Mouse (Mus musculus) ES-E14 (cell line): ENCODE results near the gene Tmem114. TPM values are rescaled to one million over a fixed set of nuclear protein-coding genes. Genes with fewer than 3 reads are reported as not detected.

Source experiments
- DNase-seq: peaks from one replicate; pipeline ENCODE4 v3.0.0-alpha.2; 2013; ENCODE audit warnings: low read depth, low spot score
- H3K27ac ChIP-seq: 2 replicates; pipeline ENCODE4 v1.5.1; 2012; ENCODE audit warnings: low read depth, mild to moderate bottlenecking, low read length, moderate library complexity, mixed read lengths; ENCODE audit not compliant: poor library complexity, insufficient read depth, severe bottlenecking
- H3K36me3 ChIP-seq: 2 replicates; pipeline ENCODE4 v1.6.1; 2012; ENCODE audit warnings: mild to moderate bottlenecking, low read length, moderate library complexity, mixed read lengths; ENCODE audit not compliant: control insufficient read depth, poor library complexity, insufficient read depth, severe bottlenecking
- H3K4me1 ChIP-seq, 2 experiments: fragments of 150-350 bp in 1 of 2; sonication (generic) in 1 of 2; 2 replicates each; pipeline ENCODE4 v1.6.1; 2012; ENCODE audit warnings: low read length in 2 of 2, mild to moderate bottlenecking in 1 of 2, mixed read lengths in 1 of 2; ENCODE audit not compliant: control insufficient read depth in 2 of 2, insufficient read depth in 2 of 2, poor library complexity in 1 of 2
- H3K4me3 ChIP-seq, 2 experiments: fragments of 150-350 bp in 1 of 2; sonication (generic) in 1 of 2; 2 replicates each; pipeline ENCODE4 v1.5.1; 2012; ENCODE audit warnings: low read length in 2 of 2, low read depth in 1 of 2, mild to moderate bottlenecking in 1 of 2, mixed read lengths in 1 of 2; ENCODE audit not compliant: insufficient read depth in 1 of 2, poor library complexity in 1 of 2, severe bottlenecking in 1 of 2
- H3K9ac ChIP-seq: 2 replicates; pipeline ENCODE4 v1.6.1; 2012; ENCODE audit warnings: low read depth, mild to moderate bottlenecking, low read length, mixed read lengths; ENCODE audit not compliant: poor library complexity, insufficient read depth, severe bottlenecking
- H3K9me3 ChIP-seq: fragments of 150-350 bp; sonication (generic); 2 replicates; pipeline ENCODE4 v1.6.1; 2012; ENCODE audit warnings: low read depth, mild to moderate bottlenecking, low read length; ENCODE audit not compliant: control insufficient read depth, insufficient read depth
- CHD2 ChIP-seq: IDR thresholded peaks from 2 replicates; pipeline ENCODE4 v1.6.1; 2014; ENCODE audit warnings: mild to moderate bottlenecking, low read depth, low read length, inconsistent platforms
- HCFC1 ChIP-seq: IDR thresholded peaks from 2 replicates; pipeline ENCODE4 v1.6.1; 2012; ENCODE audit warnings: low read length, inconsistent platforms, borderline replicate concordance; ENCODE audit not compliant: insufficient read depth
- MAFK ChIP-seq: IDR thresholded peaks from 2 replicates; pipeline ENCODE4 v1.6.1; 2014; ENCODE audit warnings: mild to moderate bottlenecking, low read depth, low read length, inconsistent platforms; ENCODE audit not compliant: insufficient read depth
- ZC3H11A ChIP-seq: IDR thresholded peaks from 2 replicates; pipeline ENCODE4 v1.6.1; 2012; ENCODE audit warnings: low read depth, mild to moderate bottlenecking, inconsistent platforms, low read length, borderline replicate concordance
- ZNF384 ChIP-seq: IDR thresholded peaks from 2 replicates; pipeline ENCODE4 v1.6.1; 2012; ENCODE audit warnings: low read depth, low read length, inconsistent platforms
- in situ Hi-C, 2 experiments: fragments of 600-800 bp; cut with MboI; formaldehyde crosslinking; loops; one replicate each; pipeline ENCODE4 v1.15.1; 2025; ENCODE audit warnings: low sequenced_read_pairs in 2 of 2, inconsistent platforms in 1 of 2; ENCODE audit not compliant: unreplicated experiment in 2 of 2
- total RNA-seq: library from RNA; depleted of rRNA; stranded (reverse); fragments of 300-350 nt; gene quantifications from 2 replicates; pipeline ENCODE4 v1.2.3, GENCODE M21; 2012

Tmem114 gene
- total RNA-seq, 1 experiment = not detected

DNA sequence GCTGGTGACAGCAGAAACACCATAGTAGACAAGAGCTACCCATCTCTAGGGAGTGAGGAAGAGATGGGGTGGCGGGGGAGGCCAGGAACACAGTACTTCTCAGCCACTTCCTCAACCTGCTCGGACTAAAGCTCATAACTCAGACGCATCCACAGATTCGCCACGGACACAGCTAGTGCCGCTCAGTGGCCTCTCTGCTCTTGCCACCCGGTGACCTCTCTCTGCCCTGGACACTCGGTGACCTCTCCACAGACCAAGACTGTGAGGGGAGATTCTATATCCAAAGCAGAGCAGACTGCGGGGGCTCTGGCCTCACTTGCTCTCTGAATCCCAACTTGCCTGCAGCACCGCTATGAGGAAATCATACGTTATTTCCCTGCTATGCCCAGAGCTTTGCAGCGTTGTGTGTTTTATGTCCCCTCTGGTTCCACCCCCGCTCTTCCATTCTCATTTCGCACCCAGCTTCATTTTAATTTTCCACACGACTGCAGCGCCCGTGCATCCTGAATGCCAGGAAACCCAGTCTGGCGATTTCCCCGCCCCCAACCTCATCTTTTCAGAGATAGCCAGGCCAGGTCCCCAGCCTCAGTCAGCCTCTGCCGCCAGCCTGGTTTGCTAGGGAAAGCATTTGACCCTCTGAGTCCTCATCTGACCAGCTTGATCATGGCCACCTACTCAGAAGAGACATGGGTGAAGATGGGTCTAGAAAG lies 7.8 kb downstream of the Tmem114 start:
- TF ChIP-seq MAFK = no peak
- no peak for TF ChIP-seq ZNF384
- no peak for TF ChIP-seq ZC3H11A
- TF ChIP-seq CHD2 = no peak
- no peak for TF ChIP-seq HCFC1
- H3K9me3 ChIP-seq = no peaks in the 10 kb centered on the region
- H3K4me3 ChIP-seq = no peak overlapping the region
- in situ Hi-C loops = loop anchor here in 1 of 2 experiments (10.0 to 25.0 kb wide), 2 partner anchors 78 to 445 kb away; no protein-coding TSS in a partner anchor
- no peaks in the 10 kb centered on the region for H3K4me1 ChIP-seq
- no peaks in the 10 kb centered on the region for H3K36me3 ChIP-seq
- no peak for DNase-seq
- H3K27ac ChIP-seq = no peak overlapping the region
- no peak overlapping the region for H3K9ac ChIP-seq

DNA sequence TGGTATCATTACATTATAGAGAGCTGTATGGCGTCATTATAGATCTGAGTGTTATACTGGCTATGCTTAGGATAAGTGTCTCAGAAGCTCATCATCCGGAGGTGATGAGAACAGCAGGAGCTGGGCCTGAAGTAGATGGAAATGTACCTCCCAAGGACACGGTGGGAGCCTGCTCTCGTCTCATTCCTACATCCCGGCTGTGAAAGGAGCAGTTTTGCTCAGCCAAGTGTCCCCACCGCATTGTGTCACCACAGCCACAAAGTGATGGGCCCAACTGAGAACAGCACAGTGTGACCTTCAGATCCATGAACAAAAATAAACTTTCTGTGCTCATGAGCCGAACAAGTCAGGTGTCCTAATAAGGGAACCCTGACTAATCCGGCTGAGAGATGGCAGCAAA lies 8.9 kb downstream of the Tmem114 start:
- in situ Hi-C loops = loop anchor here in 1 of 2 experiments (10.0 to 25.0 kb wide), 2 partner anchors 79 to 446 kb away; no protein-coding TSS in a partner anchor
- no peaks in the 10 kb centered on the region for H3K36me3 ChIP-seq

DNA sequence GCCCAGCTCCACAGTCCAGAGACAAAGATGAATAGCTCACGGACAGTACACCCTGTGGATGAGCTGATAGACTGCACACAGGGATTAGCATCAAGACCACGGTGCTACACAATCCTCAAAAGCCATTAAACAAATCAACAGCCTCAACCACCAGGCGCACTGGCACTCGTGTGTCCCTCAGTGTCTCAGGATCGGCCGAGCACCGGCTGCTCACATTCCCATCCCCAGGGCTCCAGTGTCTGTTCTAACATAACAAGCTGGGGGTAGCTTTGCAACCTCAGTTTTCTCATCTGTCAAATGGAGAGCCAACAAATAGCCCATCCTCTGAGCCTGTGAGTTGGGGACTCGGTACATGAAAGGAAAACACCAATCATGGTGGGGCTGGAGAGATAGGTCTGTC lies 11.5 kb downstream of the Tmem114 start:
- Histone ChIP-seq H3K9me3 (no peaks in the 10 kb centered on the region), H3K9ac (no peak overlapping the region), H3K36me3 (no peaks in the 10 kb centered on the region), H3K4me3 (no peak overlapping the region), H3K4me1 (peaks cover 0 to 6% of the 10 kb centered on the region in 2 experiments; a peak in 1 of 4 replicates), H3K27ac (no peak overlapping the region)
- in situ Hi-C loops = loop anchor here (5.0 to 25.0 kb wide), 3 partner anchors 81 to 449 kb away; no protein-coding TSS in a partner anchor
- DNase-seq = no peak
- TF ChIP-seq HCFC1 = no peak
- no peak for TF ChIP-seq MAFK
- no peak for TF ChIP-seq ZC3H11A

More for the DNA sequence above, 8.9 kb downstream of the Tmem114 start:
- TF ChIP-seq CHD2 (no peak), ZNF384 (no peak), MAFK (no peak), HCFC1 (no peak), ZC3H11A (no peak)
- DNase-seq = no peak
- H3K27ac ChIP-seq = no peak overlapping the region
- no peaks in the 10 kb centered on the region for H3K4me1 ChIP-seq
- no peak overlapping the region for H3K4me3 ChIP-seq
- H3K9me3 ChIP-seq = no peaks in the 10 kb centered on the region
- H3K9ac ChIP-seq = no peak overlapping the region

DNA sequence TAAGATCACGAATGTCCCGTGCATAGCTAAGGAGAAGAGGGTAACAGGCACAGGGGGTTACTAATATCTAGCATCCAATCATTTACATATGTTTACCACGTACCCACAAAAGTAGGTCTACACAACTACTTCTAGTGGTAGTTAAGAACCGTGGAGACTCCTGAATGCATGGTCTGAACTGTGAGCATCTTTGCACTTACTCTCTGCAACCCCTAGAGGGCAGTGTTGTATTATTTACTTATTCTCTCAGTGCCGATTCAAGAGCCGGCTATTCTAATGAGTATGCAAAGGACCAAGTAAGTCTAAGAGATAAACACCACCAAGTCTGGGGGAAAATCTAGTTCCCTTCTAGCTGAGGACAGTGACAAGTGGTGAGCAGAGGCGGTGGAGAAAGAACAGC lies 12.7 kb downstream of the Tmem114 start:
- in situ Hi-C loops = loop anchor here (5.0 to 25.0 kb wide), 3 partner anchors 83 to 450 kb away; no protein-coding TSS in a partner anchor
- DNase-seq = peak; percentile 69
- TF ChIP-seq MAFK (no peak), ZNF384 (no peak), ZC3H11A (peak; percentile 74; the same call in 1 of the 2 replicates), HCFC1 (no peak), CHD2 (no peak)
- no peak overlapping the region for H3K4me3 ChIP-seq
- no peaks in the 10 kb centered on the region for H3K36me3 ChIP-seq
- H3K4me1 ChIP-seq = peaks cover 0 to 6% of the 10 kb centered on the region in 2 experiments; a peak in 1 of 4 replicates
- no peak overlapping the region for H3K27ac ChIP-seq
- H3K9ac ChIP-seq = no peak overlapping the region
- H3K9me3 ChIP-seq = no peaks in the 10 kb centered on the region
